Mouse (Mus musculus) liver, embryonic 12.5 days (tissue): ENCODE results near the gene Olfr1448. TPM values are rescaled to one million over a fixed set of nuclear protein-coding genes. Genes with fewer than 3 reads are reported as not detected.
"Not testable (repeated sequence)": the region's sequence is repeated elsewhere in the genome, so short reads cannot be mapped to it uniquely, and the experiment has no call there.

Experiments
- ATAC-seq: fragments of 200-750 bp; cut with Nextera tagmentation; 2 replicates; pipeline ENCODE4 v1.8.0; 2017; ENCODE audit warnings: moderate number of reproducible peaks, mild to moderate bottlenecking, moderate library complexity
- H3K27ac ChIP-seq: fragments of 300-500 bp; sonication (generic); 2 replicates; pipeline ENCODE4 v1.5.1; 2016; ENCODE audit warnings: mild to moderate bottlenecking
- H3K27me3 ChIP-seq: fragments of 300-500 bp; sonication (generic); replicated peaks from 2 replicates; pipeline ENCODE4 v1.6.1; 2016; ENCODE audit warnings: mild to moderate bottlenecking, moderate library complexity
- H3K36me3 ChIP-seq: fragments of 300-500 bp; sonication (generic); 2 replicates; pipeline ENCODE4 v1.6.1; 2016; ENCODE audit warnings: mild to moderate bottlenecking, moderate library complexity
- H3K4me1 ChIP-seq: fragments of 300-500 bp; sonication (generic); 2 replicates; pipeline ENCODE4 v1.6.1; 2016
- H3K4me2 ChIP-seq: fragments of 300-500 bp; sonication (generic); 2 replicates; pipeline ENCODE4 v1.6.1; 2016; ENCODE audit warnings: mild to moderate bottlenecking, moderate library complexity
- H3K4me3 ChIP-seq: fragments of 300-500 bp; sonication (generic); 2 replicates; pipeline ENCODE4 v1.5.1; 2016; ENCODE audit warnings: mild to moderate bottlenecking, moderate library complexity
- H3K9ac ChIP-seq: fragments of 300-500 bp; sonication (generic); 2 replicates; pipeline ENCODE4 v1.6.1; 2016; ENCODE audit warnings: mild to moderate bottlenecking, moderate library complexity
- H3K9me3 ChIP-seq: fragments of 300-500 bp; sonication (generic); replicated peaks from 2 replicates; pipeline ENCODE4 v1.6.1; 2016; ENCODE audit warnings: mild to moderate bottlenecking, moderate library complexity
- WGBS: fragments of 180-500 bp; shearing (Covaris S2); methylation state at CpG from one replicate; pipeline ENCODE4 v1.1.7; 2016; ENCODE audit not compliant: insufficient replicate concordance; 5-methylcytosine and 5-hydroxymethylcytosine counted together
- polyA plus RNA-seq: library from polyadenylated mRNA; unstranded; fragments of >200 nt; fragmentation: Nextera tagmentation; extraction: Ambion mirVana; gene quantifications from 2 replicates; pipeline ENCODE4 v1.2.1, GENCODE M21; 2016

The Olfr1448 gene
- polyA plus RNA-seq, result not detected in 2 replicates

DNA sequence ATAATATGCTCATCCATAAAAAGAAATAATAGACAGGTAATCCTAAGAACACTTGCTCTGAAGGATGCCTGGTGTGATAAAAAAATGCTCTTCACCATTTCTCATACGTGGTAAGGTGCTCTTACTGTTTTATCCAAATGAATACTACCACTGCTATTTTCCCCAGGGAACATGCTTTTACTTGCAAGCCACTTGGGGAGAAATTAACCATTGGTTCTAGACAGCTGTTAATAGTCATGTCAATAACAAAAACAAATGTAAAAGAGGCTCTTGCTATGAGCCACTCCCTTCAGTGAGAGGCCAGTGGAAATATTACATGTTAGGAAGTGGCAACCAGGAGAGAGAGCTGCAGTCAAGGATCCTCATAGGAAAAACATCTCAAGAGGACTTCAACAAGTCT lies at the start of gene Olfr1448:
Gene Olfr1448 (minus strand): TSS at position 101 of the 400 bp plus-strand sequence.
- Histone ChIP-seq H3K4me1 (no peaks in the 10 kb centered on the region), H3K9ac (no peak within 1 kb of the TSS), H3K27me3 (no peaks in the 10 kb centered on the region), H3K4me3 (no peak within 1 kb of the TSS), H3K9me3 (no peaks in the 10 kb centered on the region), H3K36me3 (no peaks in the 10 kb centered on the region), H3K4me2 (no peak within 1 kb of the TSS), H3K27ac (no peak within 1 kb of the TSS)
- WGBS, result 51% methylated on average over 1 of the region's 1 CpGs
- ATAC-seq, result no peak

DNA sequence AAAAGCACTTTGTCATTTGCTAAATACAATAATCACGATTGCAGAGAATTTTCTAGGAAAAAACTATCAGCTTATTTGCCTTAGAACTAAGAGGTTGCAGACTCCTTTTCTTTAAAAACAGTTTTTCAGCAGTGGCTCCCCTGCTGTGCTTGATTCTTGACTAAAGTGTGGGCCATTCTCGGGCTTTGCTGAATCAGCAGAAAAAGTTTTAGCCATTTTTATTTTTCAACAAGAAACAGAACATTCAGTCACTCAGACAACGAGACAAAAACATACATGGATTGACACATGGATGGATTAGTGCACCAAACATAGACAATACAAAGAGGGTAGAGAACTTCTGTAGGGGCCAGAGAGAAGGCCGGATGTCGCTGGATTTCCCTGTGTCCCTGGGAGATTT lies 45.9 kb upstream of the Olfr1448 start:
- H3K9ac ChIP-seq, H3K9me3 ChIP-seq, H3K4me2 ChIP-seq, H3K4me3 ChIP-seq, H3K36me3 ChIP-seq, H3K27me3 ChIP-seq, ATAC-seq, H3K27ac ChIP-seq, H3K4me1 ChIP-seq: not testable (repeated sequence)
- WGBS, result 66% methylated on average over 5 of the region's 5 CpGs

DNA sequence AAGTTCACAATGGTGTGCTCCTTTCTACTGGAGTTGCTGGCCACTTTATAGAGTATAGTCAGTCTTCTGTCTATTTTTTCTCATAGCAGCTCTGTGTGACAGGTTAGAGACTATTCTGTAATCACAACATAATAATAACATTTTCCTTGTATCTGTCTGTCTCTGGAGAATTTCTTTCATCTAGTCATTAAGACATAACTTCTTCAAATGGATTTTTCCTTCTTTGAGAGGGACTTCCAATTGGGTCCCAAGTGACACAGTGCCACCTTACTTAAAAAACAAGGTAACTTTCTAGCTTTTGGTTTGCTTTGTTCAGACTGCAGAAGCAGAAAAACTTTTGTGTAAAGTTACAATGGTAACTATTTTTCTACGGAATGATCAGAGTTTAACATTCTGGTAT lies 25.7 kb upstream of the Olfr1448 start, which contains the start of gene Olfr1450:
Gene Olfr1450 (plus strand): TSS at position 301 of the 400 bp plus-strand sequence.
- no peak within 1 kb of the TSS for H3K4me3 ChIP-seq
- H3K9ac ChIP-seq, result no peak within 1 kb of the TSS
- ATAC-seq, result no peak

DNA sequence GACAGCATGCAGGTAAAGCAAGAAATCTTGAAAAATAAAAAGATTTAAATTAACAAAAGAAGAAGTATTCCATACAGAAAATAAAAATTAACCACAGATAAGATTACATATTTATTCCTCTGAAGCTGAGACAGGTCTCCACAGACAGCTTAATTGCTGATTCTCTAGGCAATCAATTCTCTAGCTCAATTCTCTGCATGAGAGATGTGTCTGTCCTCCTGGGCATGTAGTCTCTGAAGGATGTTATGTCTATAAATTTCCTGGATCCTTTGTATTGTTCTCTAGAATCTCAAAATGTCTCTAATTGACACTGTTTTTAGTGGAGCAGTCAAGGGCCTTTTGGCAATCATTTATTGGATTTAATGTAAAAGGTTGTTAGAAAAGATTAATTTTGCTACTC lies 6.3 kb upstream of the Olfr1448 start, which contains the start of gene Olfr1449:
Gene Olfr1449 (plus strand): TSS at position 301 of the 400 bp plus-strand sequence.
- ATAC-seq, result no peak
- H3K4me3 ChIP-seq, result no peak within 1 kb of the TSS
- no peak within 1 kb of the TSS for H3K4me2 ChIP-seq
- H3K9me3 ChIP-seq, result no peaks in the 10 kb centered on the region
- no peaks in the 10 kb centered on the region for H3K4me1 ChIP-seq
- no peak within 1 kb of the TSS for H3K27ac ChIP-seq
- no peaks in the 10 kb centered on the region for H3K27me3 ChIP-seq
- H3K36me3 ChIP-seq, result no peaks in the 10 kb centered on the region
- no peak within 1 kb of the TSS for H3K9ac ChIP-seq

More for the DNA sequence above, 25.7 kb upstream of the Olfr1448 start, which contains the start of gene Olfr1450:
- H3K27ac ChIP-seq, result no peak within 1 kb of the TSS
- no peaks in the 10 kb centered on the region for H3K4me1 ChIP-seq
- H3K9me3 ChIP-seq, result peaks cover 6% of the 10 kb centered on the region; the same call in 1 of the 2 replicates
- WGBS, result 72% methylated on average over 1 of the region's 1 CpGs
- no peaks in the 10 kb centered on the region for H3K36me3 ChIP-seq
- no peak within 1 kb of the TSS for H3K4me2 ChIP-seq
- no peaks in the 10 kb centered on the region for H3K27me3 ChIP-seq

DNA sequence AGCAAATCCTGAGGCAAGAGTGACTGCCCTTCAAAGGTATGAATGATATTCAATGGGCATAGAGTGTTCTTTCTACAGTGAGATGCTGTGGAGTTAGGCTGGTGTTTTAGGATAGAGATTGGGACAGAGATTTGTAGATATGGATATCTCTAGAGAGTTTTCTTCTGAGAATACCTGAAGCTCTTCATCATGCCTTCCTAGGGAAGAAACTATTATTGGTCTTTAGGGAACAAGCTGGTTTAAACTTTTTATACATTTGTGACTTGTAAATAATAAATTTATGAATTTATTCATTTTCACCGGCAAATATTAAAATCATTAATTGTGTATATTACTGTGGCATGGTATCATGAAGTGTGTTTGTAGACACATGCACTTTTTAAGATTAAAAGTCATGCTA lies 20.6 kb downstream of the Olfr1448 start, which contains the start of gene Olfr1447:
Gene Olfr1447 (minus strand): TSS at position 101 of the 400 bp plus-strand sequence.
- H3K4me2 ChIP-seq, result no peak within 1 kb of the TSS
- H3K9ac ChIP-seq, result no peak within 1 kb of the TSS
- no peak within 1 kb of the TSS for H3K4me3 ChIP-seq
- no peaks in the 10 kb centered on the region for H3K36me3 ChIP-seq
- no peak within 1 kb of the TSS for H3K27ac ChIP-seq
- no peaks in the 10 kb centered on the region for H3K9me3 ChIP-seq
- H3K27me3 ChIP-seq, result no peaks in the 10 kb centered on the region
- no peak for ATAC-seq
- WGBS, result 82% methylated on average over 1 of the region's 1 CpGs
- no peaks in the 10 kb centered on the region for H3K4me1 ChIP-seq

DNA sequence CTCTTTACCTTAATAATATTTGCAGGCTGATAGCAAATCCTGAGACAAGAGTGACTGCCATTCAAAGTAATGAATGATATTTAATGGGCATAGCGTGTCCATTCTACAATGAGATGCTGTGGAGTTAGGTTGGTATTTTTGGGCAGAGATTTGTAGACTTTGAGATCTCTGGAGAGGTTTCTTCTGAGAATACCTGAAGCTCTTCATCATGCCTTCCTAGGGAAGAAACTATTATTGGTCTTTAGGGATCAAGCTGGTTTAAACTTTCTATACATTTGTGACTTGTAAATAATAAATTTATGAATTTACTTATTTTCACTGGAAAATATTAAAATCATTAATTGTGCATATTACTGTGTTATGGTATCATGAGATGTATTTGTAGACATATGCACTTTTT lies 30.8 kb downstream of the Olfr1448 start, which contains the start of gene Olfr1446:
Gene Olfr1446 (minus strand): TSS at position 101 of the 400 bp plus-strand sequence.
- no peaks in the 10 kb centered on the region for H3K36me3 ChIP-seq
- no peaks in the 10 kb centered on the region for H3K9me3 ChIP-seq
- H3K4me3 ChIP-seq, result no peak within 1 kb of the TSS
- ATAC-seq, result no peak
- no peak within 1 kb of the TSS for H3K4me2 ChIP-seq
- H3K27ac ChIP-seq, result no peak within 1 kb of the TSS
- WGBS, result 52% methylated on average over 1 of the region's 1 CpGs
- no peaks in the 10 kb centered on the region for H3K4me1 ChIP-seq
- no peaks in the 10 kb centered on the region for H3K27me3 ChIP-seq
- H3K9ac ChIP-seq, result no peak within 1 kb of the TSS

DNA sequence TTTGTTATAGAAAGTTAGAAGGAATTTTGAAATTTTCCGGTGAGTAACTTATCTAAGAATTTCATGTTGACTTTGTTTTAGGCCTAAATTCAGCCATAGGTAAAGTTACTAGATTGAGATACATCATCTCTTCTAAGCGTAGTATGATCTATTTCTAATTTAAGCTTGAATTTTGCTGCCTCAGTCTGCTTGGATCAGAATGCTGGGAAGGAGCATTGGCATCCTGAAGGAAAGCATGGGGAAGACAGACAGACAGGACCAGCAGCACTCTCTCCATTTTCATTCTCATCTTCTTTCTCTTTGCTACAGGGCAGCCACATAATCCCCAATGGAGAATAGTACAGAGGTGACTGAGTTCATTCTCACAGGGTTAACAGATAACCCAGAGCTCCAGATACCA lies 40.7 kb downstream of the Olfr1448 start, which contains the start of gene Olfr1445:
Gene Olfr1445 (plus strand): TSS at position 301 of the 400 bp plus-strand sequence.
- Histone ChIP-seq H3K27me3 (no peaks in the 10 kb centered on the region), H3K4me1 (no peaks in the 10 kb centered on the region), H3K9ac (no peak within 1 kb of the TSS), H3K4me2 (no peak within 1 kb of the TSS), H3K27ac (no peak within 1 kb of the TSS), H3K4me3 (no peak within 1 kb of the TSS), H3K9me3 (no peaks in the 10 kb centered on the region), H3K36me3 (no peaks in the 10 kb centered on the region)
- ATAC-seq, result no peak
- WGBS, result 55% methylated on average over 2 of the region's 2 CpGs

Other genes with a start within 250 kb of the Olfr1448 start
- gene Olfr1443, start 246.3 kb downstream of the Olfr1448 start, polyA plus RNA-seq, result not detected in 2 replicates
- 0.38 and 0.44 TPM in 2 replicates for gene Keg1, start 228.6 kb downstream of the Olfr1448 start, polyA plus RNA-seq
- gene Cntf, start 158.8 kb downstream of the Olfr1448 start, polyA plus RNA-seq, result 1.0 and 1.1 TPM in 2 replicates
- gene Zfp91, start 128.3 kb downstream of the Olfr1448 start, polyA plus RNA-seq, result 11.6 and 12.4 TPM in 2 replicates
- gene Lpxn, start 128.2 kb downstream of the Olfr1448 start, polyA plus RNA-seq, result 1.3 and 1.4 TPM in 2 replicates
- gene Gm5244, start 77.7 kb downstream of the Olfr1448 start, polyA plus RNA-seq, result not detected in 2 replicates
- not detected in 2 replicates for gene Olfr1444, start 67.1 kb downstream of the Olfr1448 start, polyA plus RNA-seq
- gene Olfr1445, start 40.6 kb downstream of the Olfr1448 start, polyA plus RNA-seq, result not detected in 2 replicates
- gene Olfr1446, start 30.9 kb downstream of the Olfr1448 start, polyA plus RNA-seq, result not detected in 2 replicates
- gene Olfr1447, start 20.7 kb downstream of the Olfr1448 start, polyA plus RNA-seq, result not detected in 2 replicates
- gene Olfr1449, start 6.4 kb upstream of the Olfr1448 start, polyA plus RNA-seq, result not detected in 2 replicates
- gene Olfr1450, start 25.8 kb upstream of the Olfr1448 start, polyA plus RNA-seq, result not detected in 2 replicates
- gene Olfr1451, start 70.6 kb upstream of the Olfr1448 start, polyA plus RNA-seq, result not detected in 2 replicates
- gene Olfr1453, start 103.9 kb upstream of the Olfr1448 start, polyA plus RNA-seq, result not detected in 2 replicates
- not detected in 2 replicates for gene Olfr1454, start 136.2 kb upstream of the Olfr1448 start, polyA plus RNA-seq
- gene Olfr1457, start 173.5 kb upstream of the Olfr1448 start, polyA plus RNA-seq, result not detected in 2 replicates
- not detected in 2 replicates for gene Olfr1458, start 182.4 kb upstream of the Olfr1448 start, polyA plus RNA-seq
- not detected in 2 replicates for gene Olfr1459, start 225.1 kb upstream of the Olfr1448 start, polyA plus RNA-seq
- not detected in 2 replicates for gene Olfr1461, start 238.6 kb upstream of the Olfr1448 start, polyA plus RNA-seq